Mouse (Mus musculus) testis, adult 2 months (tissue): ENCODE measurements at regions not wholly inside any gene's neighbourhood (a gene's known extent, or its start where the extent isn't known, plus 50 kb on each side); places are given as distances from the start of the nearest gene placed in this dataset.

Experiments
- H3K27ac ChIP-seq: fragments of 200-500 bp; 2 replicates; pipeline ENCODE4 v1.5.1; 2012; ENCODE audit warnings: low read depth, low read length; ENCODE audit not compliant: control insufficient read depth, insufficient read depth
- H3K27me3 ChIP-seq: fragments of 200-500 bp; 2 replicates; pipeline ENCODE4 v1.6.1; 2012; ENCODE audit warnings: mild to moderate bottlenecking, low read length, moderate library complexity; ENCODE audit not compliant: control insufficient read depth, insufficient read depth
- H3K36me3 ChIP-seq: fragments of 200-500 bp; 2 replicates; pipeline ENCODE4 v1.6.1; 2012; ENCODE audit warnings: mild to moderate bottlenecking, low read length; ENCODE audit not compliant: control insufficient read depth, insufficient read depth
- H3K4me1 ChIP-seq: fragments of 200-500 bp; 2 replicates; pipeline ENCODE4 v1.6.1; 2012; ENCODE audit warnings: low read length; ENCODE audit not compliant: control insufficient read depth, insufficient read depth
- H3K4me3 ChIP-seq: fragments of 200-500 bp; 2 replicates; pipeline ENCODE4 v1.5.1; 2012; ENCODE audit warnings: low read depth, mild to moderate bottlenecking, low read length, moderate library complexity, mixed read lengths; ENCODE audit not compliant: control insufficient read depth
- CTCF ChIP-seq: fragments of 200-500 bp; IDR thresholded peaks from 2 replicates; pipeline ENCODE4 v1.5.1; 2012; ENCODE audit warnings: low read depth, mild to moderate bottlenecking, inconsistent platforms, low read length, moderate library complexity; ENCODE audit not compliant: control insufficient read depth, insufficient read depth, insufficient replicate concordance
- POLR2A ChIP-seq: fragments of 200-500 bp; IDR thresholded peaks from 2 replicates; pipeline ENCODE4 v1.6.1; 2012; ENCODE audit warnings: low read depth, mild to moderate bottlenecking, inconsistent platforms, low read length, moderate library complexity; ENCODE audit not compliant: control insufficient read depth

DNA sequence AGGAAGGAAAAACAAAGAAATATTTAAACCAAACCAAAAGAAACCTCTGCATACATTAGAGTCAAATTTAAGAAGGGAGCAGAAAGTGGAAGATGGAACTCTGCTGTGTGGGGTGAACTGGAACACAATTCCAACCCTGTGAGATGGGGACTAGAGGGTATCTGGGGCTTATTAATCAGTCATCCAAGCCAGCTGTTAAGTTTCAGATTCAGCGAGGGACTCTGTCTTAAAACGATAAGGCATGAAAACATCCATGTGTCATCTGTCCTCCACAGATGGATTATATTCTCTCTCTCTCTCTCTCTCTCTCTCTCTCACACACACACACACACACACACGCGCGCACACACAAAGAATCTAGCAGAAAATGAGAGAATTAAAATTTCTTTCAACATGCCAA, 147.6 kb upstream of the Marcks start:
- Histone ChIP-seq H3K4me1 (no peaks in the 10 kb centered on the region), H3K36me3 (no peaks in the 10 kb centered on the region), H3K27ac (no peak overlapping the region), H3K4me3 (no peak overlapping the region), H3K27me3 (no peaks in the 10 kb centered on the region)
- TF ChIP-seq CTCF (no peak), POLR2A (no peak)

- Histone ChIP-seq H3K4me1 (no peaks in the 10 kb centered on the region), H3K36me3 (no peaks in the 10 kb centered on the region), H3K27me3 (no peaks in the 10 kb centered on the region), H3K4me3 (no peak overlapping the region), H3K27ac (no peak overlapping the region)
- TF ChIP-seq POLR2A (no peak), CTCF (no peak)
These were observed 144.2 kb upstream of the Marcks start for GRCm38 (mm10) chr10:37282951-37283350.

DNA sequence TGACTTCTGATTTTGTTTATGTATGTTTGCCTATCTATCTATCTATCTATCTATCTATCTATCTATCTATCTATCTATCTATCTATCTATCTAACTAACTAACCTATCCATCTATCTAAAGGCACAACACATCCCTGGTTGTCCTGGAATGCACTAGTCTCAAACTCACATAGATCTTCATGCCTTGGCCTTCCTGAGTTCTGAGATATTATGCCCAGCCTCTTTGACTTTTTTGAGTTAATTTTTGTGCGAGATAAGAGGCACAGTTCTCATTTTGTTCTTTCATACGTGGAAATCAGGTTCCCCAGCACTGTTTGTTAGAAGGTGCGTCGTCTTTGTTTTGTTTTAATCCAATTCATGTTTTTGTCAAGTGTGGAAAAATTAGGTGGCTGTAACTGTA, 142.1 kb upstream of the Marcks start:
- Histone ChIP-seq H3K27ac (no peak overlapping the region), H3K4me1 (no peaks in the 10 kb centered on the region), H3K4me3 (no peak overlapping the region), H3K27me3 (no peaks in the 10 kb centered on the region), H3K36me3 (no peaks in the 10 kb centered on the region)
- TF ChIP-seq POLR2A (no peak), CTCF (no peak)

DNA sequence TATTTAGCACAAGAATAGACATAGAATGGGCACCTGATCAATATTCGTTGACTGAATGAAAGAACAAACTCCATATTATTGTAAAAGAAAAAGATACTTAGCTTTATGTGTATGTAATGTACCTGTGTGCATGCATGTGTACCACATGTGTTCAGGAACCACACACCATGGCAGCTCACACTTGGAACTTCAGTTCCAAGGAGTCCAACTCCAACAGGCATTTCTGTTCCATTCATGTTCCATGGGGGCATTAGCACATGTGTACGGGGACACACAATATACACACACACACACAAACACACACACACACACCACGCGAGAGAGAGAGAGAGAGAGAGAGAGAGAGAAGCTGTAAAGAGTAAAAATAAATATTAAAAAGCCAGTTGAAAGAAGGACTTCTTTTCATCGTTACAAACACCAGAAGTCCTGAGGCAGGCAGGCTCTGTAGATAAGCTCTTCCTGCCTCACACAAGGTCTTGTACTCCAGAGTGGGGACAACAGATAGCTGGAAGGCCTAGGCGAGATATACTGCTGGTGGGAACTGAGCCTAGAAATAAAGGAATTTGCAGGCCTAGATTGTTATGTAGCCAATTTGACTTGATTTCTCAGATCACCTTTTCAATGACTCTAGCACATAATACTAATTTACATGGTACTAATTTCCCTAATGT, 141.6 kb upstream of the Marcks start:
- no peaks in the 10 kb centered on the region for H3K27me3 ChIP-seq
- no peaks in the 10 kb centered on the region for H3K36me3 ChIP-seq
- TF ChIP-seq CTCF (no peak), POLR2A (no peak)
- no peaks in the 10 kb centered on the region for H3K4me1 ChIP-seq
- no peak overlapping the region for H3K4me3 ChIP-seq
- no peak overlapping the region for H3K27ac ChIP-seq

- H3K4me1 ChIP-seq: no peaks in the 10 kb centered on the region
- TF ChIP-seq POLR2A (no peak), CTCF (no peak)
- no peak overlapping the region for H3K4me3 ChIP-seq
These were observed 140.6 kb upstream of the Marcks start for GRCm38 (mm10) chr10:37279316-37279715.

GRCm38 (mm10) chr10:37275857-37276256, 137.1 kb upstream of the Marcks start:
- Histone ChIP-seq H3K4me1 (no peaks in the 10 kb centered on the region), H3K4me3 (no peak overlapping the region), H3K27me3 (no peaks in the 10 kb centered on the region), H3K27ac (no peak overlapping the region), H3K36me3 (no peaks in the 10 kb centered on the region)
- TF ChIP-seq CTCF: no peak
- no peak for TF ChIP-seq POLR2A

More at GRCm38 (mm10) chr10:37279316-37279715, 140.6 kb upstream of the Marcks start:
- Histone ChIP-seq H3K27me3 (no peaks in the 10 kb centered on the region), H3K36me3 (no peaks in the 10 kb centered on the region), H3K27ac (no peak overlapping the region)

- Histone ChIP-seq H3K27me3 (no peaks in the 10 kb centered on the region), H3K4me3 (no peak overlapping the region), H3K4me1 (no peaks in the 10 kb centered on the region), H3K27ac (no peak overlapping the region), H3K36me3 (no peaks in the 10 kb centered on the region)
- TF ChIP-seq CTCF (no peak), POLR2A (no peak)
These were observed 136.6 kb upstream of the Marcks start for GRCm38 (mm10) chr10:37275271-37275670.
